Mouse (Mus musculus) thymus, postnatal 10 days (tissue): ENCODE measurements around the gene Ccdc190.
A peak's percentile ranks its signal among the peaks of the same experiment; 100 is the strongest.

ENCODE experiments used
- DNase-seq, 2 experiments: peaks; one replicate each; pipeline ENCODE4 v3.0.0; 2021; ENCODE audit warnings: low spot score in 2 of 2

Gene Ccdc190

DNA sequence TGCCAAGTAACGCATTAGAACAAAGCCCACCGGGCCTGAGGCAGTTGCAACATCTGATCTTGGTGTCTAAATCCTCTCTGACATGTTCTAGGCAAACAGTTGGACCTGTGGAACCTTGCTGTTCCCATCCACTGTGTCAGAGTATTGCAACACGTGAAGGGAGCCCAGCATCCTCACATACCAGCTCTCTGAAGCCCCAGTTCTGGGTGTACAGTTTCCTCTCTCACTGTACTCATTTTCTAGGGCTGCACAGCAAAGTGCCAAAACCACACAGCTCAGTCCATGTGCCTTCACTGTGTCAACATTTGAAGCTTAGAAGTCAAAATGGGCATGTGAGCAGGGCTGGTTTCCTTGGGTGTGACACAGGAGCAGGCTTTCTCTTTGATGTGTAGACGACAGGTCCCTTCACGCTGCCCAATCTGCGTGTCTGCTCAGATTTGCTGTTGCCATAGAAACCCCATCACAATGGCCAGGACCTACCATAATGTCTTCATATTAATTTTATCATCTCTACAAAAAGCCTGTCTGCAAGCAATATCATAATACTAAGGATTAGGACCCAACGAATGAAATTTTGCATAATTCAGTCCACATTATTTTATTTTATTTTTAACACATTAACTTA is 3.8 kb downstream of the Ccdc190 start:
- no peak for DNase-seq

DNA sequence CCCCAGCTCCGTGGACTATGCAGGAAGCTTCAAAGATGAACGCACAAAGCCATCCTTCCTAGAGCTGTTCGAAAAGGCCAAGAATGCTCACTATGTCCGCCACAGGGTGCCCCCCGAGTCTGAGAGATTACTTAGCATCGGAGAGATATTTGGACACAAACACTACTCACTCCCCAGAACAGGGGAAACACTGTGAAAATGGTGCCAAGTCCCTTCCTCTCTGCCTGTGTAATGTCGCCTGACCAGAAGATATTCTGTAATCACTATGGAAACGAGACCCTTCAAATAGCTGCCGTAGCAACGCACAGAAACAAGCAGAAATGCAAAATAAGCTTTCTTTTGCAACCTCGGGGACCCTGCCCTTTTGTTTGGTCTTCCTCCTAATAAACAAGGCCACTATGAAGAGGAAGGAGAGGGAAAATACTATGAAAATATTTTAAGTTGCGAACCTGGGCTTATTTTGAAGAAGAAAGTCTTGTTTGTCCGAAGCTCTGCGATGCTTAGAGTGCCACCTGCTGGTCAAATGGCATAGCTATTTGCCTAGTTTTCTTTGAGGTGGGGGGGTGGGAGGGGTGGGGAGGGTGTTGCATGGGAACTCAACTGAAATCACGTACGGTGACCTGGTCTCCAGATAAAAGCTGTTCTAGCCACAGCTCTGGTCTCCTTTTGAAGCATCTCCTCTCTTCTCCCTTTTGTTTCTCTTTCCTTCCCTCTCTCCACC is 5.7 kb downstream of the Ccdc190 start:
- DNase-seq, result peak in 1 of 2 experiments; percentile 24

DNA sequence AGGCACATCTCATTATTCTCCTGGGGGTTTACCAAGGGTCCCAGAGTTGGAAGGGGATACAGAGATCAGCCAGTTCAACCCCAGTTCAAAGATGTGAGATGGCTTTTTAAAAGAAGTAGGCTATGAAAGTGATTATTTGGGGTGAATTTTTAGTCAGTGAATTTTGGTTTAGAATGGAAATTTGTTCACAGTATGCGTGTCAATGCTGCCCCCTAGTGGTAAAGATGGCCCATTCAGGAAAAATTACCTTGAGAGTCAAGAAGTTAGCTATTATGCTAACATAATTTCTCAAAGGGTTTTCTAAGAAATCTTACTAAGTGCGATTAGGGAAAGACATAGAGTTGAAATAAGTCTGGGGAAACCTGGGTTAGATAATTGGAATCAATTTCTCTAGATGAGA is 10.9 kb downstream of the Ccdc190 start:
- DNase-seq, result peak in 1 of 2 experiments; percentile 49

DNA sequence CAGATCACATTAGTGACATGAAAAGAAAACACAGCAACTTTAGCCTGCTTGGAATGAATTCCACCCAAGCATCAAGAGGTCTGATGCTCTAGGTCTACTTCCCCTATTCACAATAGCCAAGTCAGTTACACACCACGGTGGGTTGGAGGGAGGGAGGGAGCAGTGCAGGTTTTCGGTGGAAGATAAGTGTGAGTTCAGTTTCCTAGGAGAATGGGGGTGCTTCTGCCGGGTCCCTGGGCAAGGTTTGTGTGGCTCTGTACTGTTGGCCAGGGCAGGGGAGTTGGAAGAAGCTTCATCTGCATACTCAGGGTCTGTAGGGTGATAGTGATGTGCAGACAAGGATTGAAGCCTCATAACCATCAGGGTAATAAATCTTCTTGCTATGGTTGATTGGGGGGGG is 17.6 kb downstream of the Ccdc190 start:
- DNase-seq, result no peak

DNA sequence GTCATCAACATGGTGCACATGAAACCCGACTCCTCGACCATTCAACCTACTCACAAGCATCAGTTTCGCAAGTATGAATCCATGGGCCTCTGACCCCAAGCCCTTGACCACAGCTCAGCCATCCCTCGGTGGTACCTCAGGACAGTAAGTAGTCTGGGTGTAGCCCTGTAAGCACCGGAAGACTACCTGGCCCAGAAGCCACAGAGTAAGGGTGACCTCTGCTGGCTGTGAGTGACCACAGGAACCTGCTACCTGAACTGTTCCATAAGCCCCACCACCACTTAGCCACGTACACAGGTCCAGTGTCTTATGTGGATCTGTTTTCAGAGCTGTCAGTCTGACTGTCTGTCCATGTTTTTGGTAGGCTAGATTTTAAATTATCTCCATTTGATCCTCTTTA is 19.2 kb downstream of the Ccdc190 start:
- DNase-seq, result no peak

DNA sequence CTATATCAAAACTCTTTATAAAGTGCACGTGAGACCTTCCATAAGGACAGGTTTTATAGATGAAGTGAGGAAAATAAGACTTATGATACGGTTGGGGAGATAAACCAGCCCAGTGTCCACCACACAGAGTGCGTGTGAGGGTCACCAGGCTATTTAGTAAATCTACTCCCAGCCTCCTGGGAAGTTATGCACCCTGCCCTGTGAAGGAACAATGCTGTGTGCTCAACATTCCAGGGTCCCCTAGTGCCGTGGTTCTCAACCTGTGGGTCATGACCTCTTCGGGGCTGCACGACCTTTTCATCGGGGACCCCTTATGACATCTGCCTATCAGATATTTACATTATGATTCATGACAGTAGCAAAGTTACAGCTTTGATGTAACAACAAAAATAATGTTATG is 19.8 kb downstream of the Ccdc190 start:
- no peak for DNase-seq

DNA sequence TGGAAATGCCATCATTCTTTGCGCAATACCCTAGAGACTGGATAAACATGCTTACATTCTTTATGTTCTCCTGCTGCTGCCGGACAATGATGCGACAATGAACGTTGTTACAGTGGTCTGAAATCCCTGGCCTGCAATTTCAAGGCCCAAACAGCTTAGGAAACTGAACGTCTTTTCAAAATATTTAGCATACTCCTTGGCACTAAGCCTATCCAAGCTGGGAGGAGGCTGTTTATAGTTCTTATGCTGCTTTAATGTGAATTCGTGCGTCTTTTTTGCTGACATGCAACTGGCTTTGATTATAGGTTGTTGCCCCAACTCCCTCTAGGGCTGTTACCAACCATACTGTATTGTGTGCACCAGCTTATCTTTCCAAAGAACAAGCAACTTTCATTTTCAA is 20.4 kb downstream of the Ccdc190 start:
- DNase-seq, result no peak

DNA sequence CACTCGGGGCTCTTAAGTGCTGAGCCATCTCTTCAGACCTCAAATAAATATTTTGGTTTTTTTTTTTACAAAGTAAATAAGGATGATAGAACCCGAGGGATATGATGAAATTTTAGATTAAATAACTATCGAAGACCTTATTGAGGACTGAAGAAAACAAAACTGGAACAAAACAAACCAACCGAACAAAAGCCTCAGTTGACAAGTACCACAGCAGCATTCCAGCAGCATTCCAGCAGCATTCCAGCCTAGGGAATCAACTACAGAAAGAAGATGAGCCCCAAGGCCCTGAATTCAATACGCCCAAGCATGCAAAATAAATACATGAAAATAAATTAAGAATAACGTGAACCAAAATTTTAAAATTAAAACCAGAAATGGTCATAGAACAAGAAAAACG is 21.5 kb downstream of the Ccdc190 start:
- DNase-seq, result no peak

DNA sequence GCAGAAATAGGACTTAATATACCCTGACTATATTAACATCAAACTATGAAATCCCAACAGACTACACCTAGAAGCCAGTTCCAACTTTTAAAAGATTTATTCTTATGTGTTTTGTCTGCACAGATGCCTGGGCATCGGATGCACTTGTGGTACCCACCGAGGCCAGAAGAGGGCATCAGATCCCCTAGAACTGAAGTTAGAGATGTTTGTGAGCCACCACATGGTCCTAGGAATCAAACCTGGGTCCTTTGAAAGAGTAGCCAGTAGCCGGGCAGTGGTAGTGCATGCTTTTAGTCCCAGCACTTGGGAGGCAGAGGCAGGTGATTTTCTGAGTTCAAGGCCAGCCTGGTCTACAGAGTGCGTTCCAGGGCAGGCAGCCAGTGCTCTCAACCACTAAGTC is 22.2 kb downstream of the Ccdc190 start:
- peak in 1 of 2 experiments; percentile 8 for DNase-seq

DNA sequence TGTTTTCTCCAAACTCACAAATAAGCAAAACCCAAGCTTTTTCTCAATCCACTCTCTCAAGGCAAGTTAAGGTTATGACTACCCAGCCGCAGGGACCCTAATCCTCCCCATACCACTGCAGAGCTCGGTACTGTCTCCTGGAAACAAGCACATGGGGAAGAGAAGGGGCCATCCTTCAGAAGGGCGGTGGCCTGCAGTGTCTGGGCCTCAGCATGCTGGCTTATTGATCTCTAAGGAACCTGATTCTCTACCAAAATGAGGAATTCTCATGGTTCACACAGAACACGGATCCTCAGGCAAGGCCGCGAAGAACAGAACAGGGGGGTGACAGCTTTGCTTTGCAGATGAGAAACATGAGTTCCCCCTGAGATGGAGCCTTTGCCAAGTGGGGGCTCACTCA is 23.1 kb downstream of the Ccdc190 start:
- DNase-seq, result no peak

DNA sequence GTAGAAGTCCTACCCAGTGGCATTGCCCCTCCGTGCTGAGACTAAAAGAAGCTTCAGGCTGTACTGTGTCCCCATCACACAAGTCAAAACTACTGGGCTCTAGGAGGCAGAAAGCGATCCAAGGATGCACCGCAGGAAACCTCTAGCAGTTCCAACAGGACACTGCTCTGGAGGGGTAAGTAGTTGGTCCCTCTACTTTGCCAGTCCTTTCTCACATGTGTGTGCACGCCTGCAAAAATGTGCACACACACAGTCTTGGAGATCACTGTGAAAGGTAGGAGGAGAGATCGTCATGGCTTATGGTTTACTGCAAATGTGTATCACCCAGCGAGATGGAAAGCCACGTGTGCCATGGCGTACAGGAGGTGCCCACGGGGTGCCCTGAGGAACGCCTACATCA is 24.2 kb downstream of the Ccdc190 start:
- DNase-seq, result no peak

DNA sequence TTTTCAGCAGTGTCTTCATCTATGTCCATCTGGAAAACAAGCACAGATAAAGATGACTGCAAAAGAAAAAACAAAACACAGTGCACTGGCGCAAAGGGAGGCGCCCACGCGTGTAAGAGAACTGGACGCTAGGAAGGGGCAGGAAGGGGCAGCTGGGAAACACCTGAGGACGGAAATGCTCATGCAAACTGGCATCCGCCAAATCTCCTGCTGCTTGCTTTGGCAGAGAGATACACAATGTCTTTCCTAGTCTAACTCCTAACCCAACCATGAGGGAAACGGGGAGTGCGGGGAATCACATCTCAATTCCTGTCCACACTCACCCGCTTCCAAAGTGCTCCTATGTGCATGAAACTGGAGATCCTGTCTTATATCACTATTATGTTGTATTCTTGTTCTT is 24.7 kb downstream of the Ccdc190 start:
- DNase-seq, result no peak

DNA sequence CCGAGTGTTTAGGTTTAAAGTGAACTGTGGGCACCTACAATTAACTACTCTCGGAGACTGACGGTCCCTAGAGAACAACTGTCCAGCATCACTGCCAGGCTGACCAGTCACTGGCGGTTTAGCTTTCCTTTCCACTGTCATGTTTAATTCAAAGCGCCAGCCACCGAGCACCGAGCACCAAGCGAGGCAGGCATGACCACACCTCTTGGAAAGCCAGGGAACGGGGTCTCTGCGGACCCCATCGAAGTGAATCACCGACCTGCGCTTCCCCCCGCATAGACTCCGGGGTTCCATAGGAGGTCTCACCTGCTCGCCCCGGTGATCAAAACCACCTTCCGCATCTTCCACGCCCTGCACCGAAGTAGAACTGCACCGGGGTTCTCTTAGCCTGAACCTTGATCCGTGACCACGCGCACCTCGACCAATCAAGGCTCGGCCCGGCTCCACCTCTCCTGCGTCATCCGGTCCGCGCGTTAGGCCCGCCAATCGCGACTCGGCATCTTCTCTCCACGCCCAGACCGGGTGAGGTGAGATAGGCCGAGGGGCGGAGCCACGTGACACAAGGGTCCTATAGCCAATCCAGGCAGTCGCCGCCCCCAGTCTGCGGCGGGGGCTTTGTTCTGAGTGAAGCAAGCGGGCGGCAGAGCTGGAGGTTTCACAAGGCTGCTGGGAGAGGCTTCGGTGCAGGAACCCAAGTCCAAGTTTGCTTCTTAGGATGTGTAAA is 40.5 kb downstream of the Ccdc190 start, which contains the start of gene Hsd17b7:
Gene Hsd17b7, minus strand, starts transcription at position 450 of the 724 bp plus-strand sequence.
- DNase-seq, result peak; percentile 95 to 98

DNA sequence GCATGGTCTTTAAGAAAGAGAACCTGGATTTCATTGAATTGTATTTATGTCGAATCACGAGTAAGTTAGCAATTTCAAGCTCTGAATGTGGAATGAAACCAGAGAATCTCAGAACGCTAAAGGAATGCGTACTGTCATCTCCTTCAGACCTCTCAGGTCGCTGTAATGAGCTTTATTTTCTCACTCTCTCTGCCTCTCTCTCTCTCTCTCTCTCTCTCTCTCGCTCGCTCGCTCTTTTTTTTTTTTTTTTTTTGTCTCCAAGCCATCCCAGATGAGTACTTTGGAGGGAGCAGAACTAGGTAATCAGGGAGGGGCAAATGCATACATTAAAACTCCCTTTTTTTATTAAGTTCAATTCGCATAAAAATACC is 41.1 kb downstream of the Ccdc190 start:
- DNase-seq, result no peak

DNA sequence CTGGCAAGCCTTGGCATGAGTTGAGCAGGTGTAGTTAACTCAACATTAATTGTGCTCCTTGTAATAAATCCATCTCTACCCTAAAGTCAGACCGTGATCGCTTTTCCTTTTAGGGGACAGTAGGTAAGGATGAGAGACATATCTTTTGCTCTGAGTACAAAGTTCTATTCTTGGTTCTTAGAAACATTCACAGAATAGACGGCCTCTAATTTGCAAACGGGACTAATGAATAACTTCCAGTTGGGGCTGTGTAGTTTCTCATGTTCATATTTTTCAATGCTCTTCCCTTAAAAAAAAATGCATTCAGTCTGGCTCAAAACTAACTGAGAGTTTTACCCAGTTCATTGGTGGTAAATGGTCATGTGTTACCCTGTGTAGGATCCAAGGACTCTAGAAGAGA is 42.5 kb downstream of the Ccdc190 start:
- no peak for DNase-seq

DNA sequence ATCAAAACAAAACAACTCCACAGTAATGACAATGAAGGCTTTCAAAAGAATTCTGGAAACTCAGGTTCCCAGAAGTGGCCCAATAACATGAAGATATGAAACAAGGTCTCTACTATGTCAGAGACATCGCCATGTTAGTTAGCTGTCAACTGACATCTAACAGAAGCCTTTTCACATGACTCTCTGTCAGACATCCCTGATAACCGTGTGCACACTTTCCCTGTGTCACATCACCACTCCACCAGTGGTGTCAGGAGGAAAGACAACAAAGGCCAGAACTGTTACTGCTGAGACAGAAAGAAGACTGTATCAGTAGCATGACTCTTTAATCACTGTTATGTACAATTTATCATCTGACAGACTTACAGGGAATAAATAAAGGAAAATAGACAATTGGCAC is 43.5 kb downstream of the Ccdc190 start:
- no peak for DNase-seq

DNA sequence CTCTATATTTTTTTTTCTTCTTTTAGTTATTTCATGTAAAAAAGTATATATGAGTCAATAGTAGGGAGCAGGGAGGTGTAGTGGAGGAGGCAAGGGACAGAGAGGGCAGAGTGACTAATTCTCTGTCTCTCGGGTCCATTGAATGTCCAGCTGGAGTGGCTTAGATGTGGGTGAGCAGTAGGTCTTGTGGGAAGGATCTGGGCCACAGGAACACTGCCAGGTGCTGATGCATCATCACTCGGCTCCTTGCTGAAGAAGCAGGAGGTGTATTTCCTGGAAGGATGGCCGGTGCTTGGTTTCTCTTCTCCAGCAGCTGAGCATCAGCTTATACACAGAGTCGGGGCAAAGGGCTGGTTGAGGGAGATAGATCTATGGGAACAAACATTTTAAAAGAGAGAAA is 49.2 kb downstream of the Ccdc190 start:
- DNase-seq, result no peak
